Mouse (Mus musculus) C2C12 (cell line): Measurements from ENCODE around the gene 1700030J22Rik. TPM values are rescaled to one million over a fixed set of nuclear protein-coding genes. Genes with fewer than 3 reads are reported as not detected.

Experiments used
- H3K27me3 ChIP-seq: one replicate; pipeline ENCODE4 v1.6.1; 2011; ENCODE audit not compliant: control insufficient read depth, insufficient read depth, insufficient read length
- H3K36me3 ChIP-seq: one replicate; pipeline ENCODE4 v1.6.1; 2011; ENCODE audit not compliant: control insufficient read depth, insufficient read depth
- H3K4me3 ChIP-seq: one replicate; pipeline ENCODE4 v1.5.1; 2011; ENCODE audit warnings: mild to moderate bottlenecking, control low read depth; ENCODE audit not compliant: poor library complexity, insufficient read depth, severe bottlenecking
- H3K79me2 ChIP-seq: one replicate; pipeline ENCODE4 v1.6.1; 2011; ENCODE audit not compliant: control insufficient read depth, insufficient read depth
- H3K79me3 ChIP-seq: one replicate; pipeline ENCODE4 v1.6.1; 2011; ENCODE audit warnings: low read depth, control low read depth
- H3ac ChIP-seq: one replicate; pipeline ENCODE3; 2011; ENCODE audit warnings: low read depth; ENCODE audit not compliant: control insufficient read depth, insufficient read length
- CEBPB ChIP-seq: IDR thresholded peaks from one replicate; pipeline ENCODE4 v1.6.1; 2011; ENCODE audit warnings: low read depth, mild to moderate bottlenecking, control low read depth, moderate library complexity
- CTCF ChIP-seq: IDR thresholded peaks from one replicate; pipeline ENCODE4 v1.5.1; 2011; ENCODE audit not compliant: control insufficient read depth, insufficient read depth, insufficient read length
- FOSL1 ChIP-seq: IDR thresholded peaks from one replicate; pipeline ENCODE4 v1.8.0; 2011; ENCODE audit warnings: mild to moderate bottlenecking, low read length; ENCODE audit not compliant: poor library complexity, insufficient read depth, severe bottlenecking
- MAX ChIP-seq: IDR thresholded peaks from one replicate; pipeline ENCODE4 v1.6.1; 2011; ENCODE audit warnings: mild to moderate bottlenecking, control low read depth
- MYOD1 ChIP-seq: IDR thresholded peaks from one replicate; pipeline ENCODE4 v1.6.1; 2011; ENCODE audit warnings: low read depth; ENCODE audit not compliant: control insufficient read depth, insufficient read length
- MYOG ChIP-seq: IDR thresholded peaks from one replicate; pipeline ENCODE4 v1.6.1; 2011; ENCODE audit not compliant: control insufficient read depth, insufficient read length; ENCODE audit errors: extremely low read depth
- USF1 ChIP-seq: IDR thresholded peaks from one replicate; pipeline ENCODE4 v1.6.1; 2011; ENCODE audit warnings: low read depth, mild to moderate bottlenecking, control low read depth, moderate library complexity
- polyA plus RNA-seq: library from polyadenylated mRNA; unstranded; fragments of >200 nt; fragmentation: generic; extraction: Trizol; gene quantifications from one replicate; pipeline ENCODE4 v1.2.1, GENCODE M21; 2012; ENCODE audit warnings: missing spikeins

Gene 1700030J22Rik
- polyA plus RNA-seq, 1 experiment: 0.69 TPM

DNA sequence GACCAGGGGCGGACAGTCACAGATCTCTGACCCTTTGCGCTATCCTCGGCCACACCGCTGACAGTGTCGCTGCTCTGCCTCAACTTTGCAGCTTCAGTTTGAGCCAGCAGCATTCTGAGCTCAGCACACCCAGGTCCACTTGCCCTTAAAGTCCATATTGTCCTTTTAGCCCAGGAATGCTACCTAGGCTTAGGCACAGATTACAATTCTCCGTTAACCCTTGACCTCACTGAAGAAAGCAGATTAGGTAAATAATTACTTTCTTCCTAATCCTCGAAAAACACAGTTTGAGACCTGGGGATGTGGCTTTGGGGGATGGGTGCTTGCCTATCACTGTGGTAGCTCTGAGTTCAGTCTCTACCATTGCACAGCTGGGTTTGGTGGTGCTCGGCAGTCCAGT is 12.5 kb upstream of the 1700030J22Rik start:
- peaks cover 25% of the 10 kb centered on the region for H3K79me3 ChIP-seq
- H3K79me2 ChIP-seq: peaks cover 51% of the 10 kb centered on the region
- no peaks in the 10 kb centered on the region for H3K27me3 ChIP-seq
- peaks cover 24% of the 10 kb centered on the region for H3K36me3 ChIP-seq
- H3K4me3 ChIP-seq: no peak overlapping the region
- TF ChIP-seq USF1: no peak
- TF ChIP-seq MYOG: no peak
- no peak for TF ChIP-seq MAX
- TF ChIP-seq MYOD1: no peak
- no peak for TF ChIP-seq FOSL1
- TF ChIP-seq CEBPB: no peak
- TF ChIP-seq CTCF: no peak
- H3ac ChIP-seq: peak overlapping the region; percentile 23

DNA sequence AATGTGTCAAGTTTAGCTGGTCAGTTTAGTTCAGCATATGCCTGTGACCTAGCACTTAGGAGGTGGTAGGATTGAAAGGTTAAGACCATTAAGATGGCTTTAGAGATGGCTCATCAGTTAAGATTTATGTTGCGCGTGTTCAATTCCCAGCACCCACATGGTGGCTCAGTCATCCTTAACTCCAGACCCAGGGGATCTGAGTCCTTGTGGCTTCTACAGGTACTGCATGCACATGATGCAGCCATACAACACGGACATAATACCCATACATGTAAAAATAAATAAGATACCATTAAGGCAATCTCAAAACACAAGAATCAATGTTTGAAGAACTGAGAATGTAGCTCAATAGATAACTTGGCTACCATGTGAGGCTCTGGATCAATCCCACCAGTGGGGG is 11.1 kb upstream of the 1700030J22Rik start:
- TF ChIP-seq MAX (no peak), FOSL1 (no peak)
- Histone ChIP-seq H3K79me2 (peaks cover 51% of the 10 kb centered on the region), H3K79me3 (peaks cover 25% of the 10 kb centered on the region), H3K4me3 (no peak overlapping the region), H3K27me3 (no peaks in the 10 kb centered on the region), H3ac (no peak overlapping the region), H3K36me3 (peaks cover 34% of the 10 kb centered on the region)

DNA sequence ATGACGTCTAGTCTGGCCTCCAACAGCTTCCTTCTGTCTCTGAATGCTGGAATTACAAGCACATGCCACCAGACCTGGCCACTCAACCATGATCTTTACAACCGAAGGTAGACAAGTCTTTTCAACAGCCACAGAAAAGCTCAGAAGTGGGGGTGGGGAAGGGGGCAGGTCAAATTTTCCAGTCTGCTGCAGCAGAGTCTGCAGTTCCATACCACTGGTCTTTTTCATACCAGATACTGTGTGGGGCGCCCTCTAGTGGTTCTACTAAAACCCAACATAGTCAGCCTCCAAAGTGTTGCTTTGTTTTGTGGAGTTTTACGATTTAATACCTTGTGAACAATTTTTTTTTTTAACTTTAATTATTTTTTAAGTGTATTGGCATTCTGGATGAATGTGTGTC is 1.4 kb upstream of the 1700030J22Rik start:
- no peaks in the 10 kb centered on the region for H3K79me3 ChIP-seq
- no peak for TF ChIP-seq MAX
- TF ChIP-seq FOSL1: no peak
- no peak for TF ChIP-seq USF1
- no peak for TF ChIP-seq MYOG
- no peak for TF ChIP-seq CEBPB
- TF ChIP-seq CTCF: no peak
- no peak for TF ChIP-seq MYOD1
- no peaks in the 10 kb centered on the region for H3K79me2 ChIP-seq
- H3K36me3 ChIP-seq: peaks cover 3% of the 10 kb centered on the region
- no peak overlapping the region for H3K4me3 ChIP-seq
- H3K27me3 ChIP-seq: no peaks in the 10 kb centered on the region
- H3ac ChIP-seq: no peak overlapping the region

DNA sequence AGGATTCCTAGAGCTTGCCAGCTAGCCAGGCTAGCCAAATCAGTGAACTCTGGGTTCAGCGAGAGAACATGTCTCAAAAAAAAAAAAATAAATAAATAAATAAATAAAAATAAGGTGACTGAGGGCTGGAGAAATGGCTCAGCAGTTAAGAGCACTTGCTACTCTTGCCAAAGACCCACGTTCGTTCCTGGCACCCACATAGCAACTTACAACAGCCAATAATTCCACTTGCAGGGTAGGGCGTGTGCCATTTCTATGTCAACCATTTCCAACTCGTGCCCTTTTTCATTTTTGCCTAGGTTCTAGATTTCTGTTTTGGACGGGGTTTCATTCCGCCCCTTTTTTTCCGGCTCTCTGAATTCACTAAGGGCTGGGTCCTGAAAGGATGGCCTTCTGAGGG is 707 bp downstream of the 1700030J22Rik start:
- H3K4me3 ChIP-seq: peak overlapping the region; percentile 65
- peaks cover under 1% of the 10 kb centered on the region for H3K27me3 ChIP-seq
- TF ChIP-seq MYOD1: no peak
- no peak for TF ChIP-seq CEBPB
- no peak for TF ChIP-seq USF1
- TF ChIP-seq FOSL1: no peak

DNA sequence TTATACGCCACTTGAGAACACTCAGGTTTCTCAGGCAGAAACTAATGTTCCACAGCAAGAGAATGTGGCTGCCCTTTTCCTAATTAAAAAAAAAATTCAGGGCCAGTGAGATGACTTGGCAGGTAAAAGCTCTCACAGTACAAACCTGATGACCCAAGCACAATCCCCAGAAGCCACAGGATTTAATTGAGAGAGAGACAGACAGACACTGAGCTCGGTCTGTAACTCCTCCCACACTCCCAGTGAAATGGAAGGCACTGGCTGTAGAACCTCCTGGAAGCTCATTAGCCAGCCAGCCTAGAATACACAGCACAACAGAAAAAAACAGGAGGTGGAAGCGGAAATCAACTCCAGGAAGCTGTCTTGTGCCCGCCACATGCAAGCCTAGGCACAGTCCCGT is 3.2 kb downstream of the 1700030J22Rik start:
- TF ChIP-seq FOSL1: no peak
- TF ChIP-seq CEBPB: no peak
- TF ChIP-seq MAX: no peak
- Histone ChIP-seq H3ac (no peak overlapping the region), H3K79me3 (no peaks in the 10 kb centered on the region), H3K36me3 (no peaks in the 10 kb centered on the region), H3K27me3 (peaks cover 3% of the 10 kb centered on the region), H3K4me3 (no peak overlapping the region), H3K79me2 (no peaks in the 10 kb centered on the region)

More for the DNA sequence above, 707 bp downstream of the 1700030J22Rik start:
- Histone ChIP-seq H3K79me2 (no peaks in the 10 kb centered on the region), H3K36me3 (no peaks in the 10 kb centered on the region), H3ac (peak overlapping the region; percentile 34), H3K79me3 (no peaks in the 10 kb centered on the region)

DNA sequence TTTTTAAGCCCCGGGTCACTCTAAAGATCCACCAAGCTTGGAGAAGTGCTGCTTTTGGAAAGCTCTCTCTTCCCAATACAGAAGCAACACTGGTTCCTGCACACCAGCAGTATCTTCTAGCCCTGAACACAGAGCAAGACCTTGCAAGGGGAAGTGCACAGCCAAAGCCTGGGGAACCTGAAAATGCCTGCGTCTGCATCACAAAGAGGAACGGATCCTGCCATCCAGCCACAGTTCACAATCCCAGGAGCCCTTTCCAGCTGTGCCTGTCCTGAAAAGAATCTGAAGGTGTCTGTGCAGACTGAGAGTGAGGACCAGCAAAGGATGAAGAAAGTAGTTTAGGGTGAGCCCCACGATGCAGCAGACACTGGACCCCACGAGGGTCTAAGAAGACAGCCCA is 3.7 kb downstream of the 1700030J22Rik start:
- Histone ChIP-seq H3K36me3 (no peaks in the 10 kb centered on the region), H3ac (no peak overlapping the region), H3K4me3 (no peak overlapping the region), H3K79me3 (no peaks in the 10 kb centered on the region), H3K79me2 (no peaks in the 10 kb centered on the region), H3K27me3 (peaks cover 3% of the 10 kb centered on the region)
- TF ChIP-seq CEBPB: no peak
- no peak for TF ChIP-seq MAX
- no peak for TF ChIP-seq MYOG
- TF ChIP-seq MYOD1: no peak
- no peak for TF ChIP-seq USF1

DNA sequence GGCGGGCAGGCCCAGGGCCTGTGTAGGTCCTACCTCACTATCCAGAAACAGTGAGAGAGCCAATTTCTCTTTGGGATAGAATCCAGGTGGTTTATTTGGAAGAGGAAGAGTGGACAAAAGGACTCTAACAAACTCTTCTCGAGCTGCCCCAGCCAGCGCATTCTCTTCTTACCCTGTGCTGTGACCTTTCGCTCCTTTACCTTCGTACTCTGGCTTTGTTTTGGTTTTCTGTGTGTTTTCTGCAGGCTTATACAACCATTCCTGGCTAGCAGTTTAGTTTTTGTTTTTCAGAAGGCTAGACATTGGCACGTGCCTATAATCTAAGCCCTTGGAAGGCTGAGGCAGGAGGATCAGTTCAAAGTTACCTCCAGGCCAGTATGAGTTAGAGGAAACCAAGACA is 9.2 kb downstream of the 1700030J22Rik start:
- TF ChIP-seq CEBPB (no peak), CTCF (no peak), FOSL1 (no peak), MYOG (no peak), USF1 (no peak)
- H3K27me3 ChIP-seq: peaks cover 3% of the 10 kb centered on the region
- no peak overlapping the region for H3K4me3 ChIP-seq
- H3K79me3 ChIP-seq: no peaks in the 10 kb centered on the region
- H3K36me3 ChIP-seq: no peaks in the 10 kb centered on the region
- H3ac ChIP-seq: no peak overlapping the region
- no peaks in the 10 kb centered on the region for H3K79me2 ChIP-seq
